ENCODE assay signal across 17 mouse cellular contexts in genomic region chr7:56114148-56114547, GRCm38 (mm10).
DNase-seq lines count a peak whose midpoint lies in the region; ATAC-seq and TF ChIP-seq lines count a peak whose summit lies in the region.
"Had no signal": no experiment of that assay in that cellular context is flagged by ENCODE, and none has a peak within 500 bp of the region (broad histone marks: within the 10 kb centered on the region; RNA-seq: fewer than 3 reads in every experiment).

No protein-coding gene starts in this region.

- ATAC-seq in kidney, embryonic 15.5 days (replicated peaks; ENCODE audit: low FRiP score): no peak
- ATAC-seq in forebrain, embryonic 13.5 days: no peak
- ATAC-seq: forebrain, embryonic 14.5 days; inflammation-experienced regulatory T-cells, adult 6 months had no signal

- TF ChIP-seq CTCF in MEL (IDR thresholded peaks at IDR 0.05 in 2 of 3, conservative IDR thresholded peaks at IDR 0.05 in 1 of 3; ENCODE audit: control insufficient read depth in 1 of 3, insufficient read depth in 1 of 3, low read depth in 2 of 3, low read length in 3 of 3, poor library complexity in 1 of 3, severe bottlenecking in 1 of 3): no peak

- no peak overlapping the region for H3K27ac ChIP-seq in kidney, embryonic 15.5 days
- H3K27ac ChIP-seq in MEL (ENCODE audit: control insufficient read depth, low read depth, low read length): no peak overlapping the region
- no peak overlapping the region for H3K27ac ChIP-seq in forebrain, embryonic 13.5 days
- H3K27ac ChIP-seq: stomach, embryonic 15.5 days had no signal

- no peak overlapping the region for H3K4me2 ChIP-seq in kidney, embryonic 15.5 days
- no peak overlapping the region for H3K4me2 ChIP-seq in forebrain, embryonic 13.5 days
- H3K4me2 ChIP-seq: liver, embryonic 11.5 days; stomach, embryonic 15.5 days had no signal

- TF ChIP-seq POLR2A in MEL (IDR thresholded peaks at IDR 0.05; ENCODE audit: control insufficient read depth in 1 of 2, insufficient read depth in 1 of 2, low read depth in 1 of 2, low read length in 2 of 2, poor library complexity in 1 of 2): no peak

- no peaks in the 10 kb centered on the region for H3K9me3 ChIP-seq in kidney, embryonic 15.5 days (replicated peaks)
- H3K9me3 ChIP-seq in MEL (replicated peaks; ENCODE audit: insufficient read depth, low read length): no peaks in the 10 kb centered on the region
- H3K9me3 ChIP-seq in forebrain, embryonic 13.5 days (replicated peaks): no peaks in the 10 kb centered on the region
- H3K9me3 ChIP-seq: stomach, embryonic 15.5 days had no signal

- H3K36me3 ChIP-seq in kidney, embryonic 15.5 days: peaks cover 44% of the 10 kb centered on the region
- peaks cover 0 to 14% of the 10 kb centered on the region in 2 experiments; a peak in 2 of 4 replicates for H3K36me3 ChIP-seq in MEL (ENCODE audit: control insufficient read depth in 1 of 2, insufficient read depth in 2 of 2, low read length in 2 of 2)
- peaks cover 44% of the 10 kb centered on the region for H3K36me3 ChIP-seq in forebrain, embryonic 13.5 days (ENCODE audit: poor library complexity, severe bottlenecking)

- 76% methylated on average over 1 of the region's 1 CpGs for WGBS in kidney, embryonic 15.5 days
- WGBS in forebrain, embryonic 13.5 days: 96% methylated on average over 1 of the region's 1 CpGs

- no peak for TF ChIP-seq RAD21 in MEL (IDR thresholded peaks at IDR 0.05; ENCODE audit: low read depth, low read length)

- H3K4me1 ChIP-seq in kidney, embryonic 15.5 days: no peaks in the 10 kb centered on the region
- H3K4me1 ChIP-seq in MEL (ENCODE audit: control insufficient read depth in 1 of 2, insufficient read depth in 2 of 2, low read length in 2 of 2): no peaks in the 10 kb centered on the region
- no peaks in the 10 kb centered on the region for H3K4me1 ChIP-seq in forebrain, embryonic 13.5 days
- H3K4me1 ChIP-seq: stomach, embryonic 15.5 days had no signal

- no peaks in the 10 kb centered on the region for H3K79me2 ChIP-seq in MEL (ENCODE audit: control insufficient read depth, insufficient read depth, low read length, poor library complexity)

- no peak overlapping the region for H3K4me3 ChIP-seq in kidney, embryonic 15.5 days (replicated peaks)
- no peak overlapping the region for H3K4me3 ChIP-seq in MEL (ENCODE audit: control insufficient read depth in 1 of 2, insufficient read depth in 1 of 2, low read depth in 2 of 2, low read length in 2 of 2)
- no peak overlapping the region for H3K4me3 ChIP-seq in forebrain, embryonic 13.5 days
- H3K4me3 ChIP-seq: stomach, embryonic 15.5 days had no signal

- no peak overlapping the region for H3K9ac ChIP-seq in kidney, embryonic 15.5 days
- no peak overlapping the region for H3K9ac ChIP-seq in MEL (ENCODE audit: control insufficient read depth, low read depth, low read length, poor library complexity, severe bottlenecking)
- no peak overlapping the region for H3K9ac ChIP-seq in forebrain, embryonic 13.5 days
- H3K9ac ChIP-seq: stomach, embryonic 15.5 days had no signal

- no peak for TF ChIP-seq EP300 in MEL (IDR thresholded peaks at IDR 0.05; ENCODE audit: low read depth in 1 of 2, low read length in 2 of 2)

- DNase-seq in kidney, postnatal 36 days: peak; percentile 22 to 24
- DNase-seq in 416B (ENCODE audit: low read depth) (peak; percentile 95), MEL (ENCODE audit: low read depth, low spot score) (peak; percentile 35)
- DNase-seq in brain, adult 2 months (ENCODE audit: low read depth, low spot score): peak; percentile 78
- no peak for DNase-seq in right cerebral cortex, adult 2 months (ENCODE audit: low spot score in 2 of 2)
- DNase-seq: cerebellum, adult 2 months; heart, postnatal 36 days; layer of hippocampus, adult 9-11 months; lung, postnatal 36 days; midbrain, embryonic 14.5 days; right cerebral cortex, postnatal 14 days had no signal

- H3K27me3 ChIP-seq in kidney, embryonic 15.5 days: no peaks in the 10 kb centered on the region
- H3K27me3 ChIP-seq in MEL (ENCODE audit: control insufficient read depth in 1 of 2, insufficient read depth in 2 of 2, low read length in 2 of 2): no peaks in the 10 kb centered on the region
- H3K27me3 ChIP-seq in forebrain, embryonic 13.5 days: no peaks in the 10 kb centered on the region
- H3K27me3 ChIP-seq: stomach, embryonic 15.5 days had no signal

TF ChIP-seq in MEL, 35 proteins besides CTCF, POLR2A, EP300 and RAD21:
- no peak for TF ChIP-seq MXI1 (IDR thresholded peaks at IDR 0.05; ENCODE audit: low read depth, low read length)
- TF ChIP-seq JUND (IDR thresholded peaks at IDR 0.05; ENCODE audit: low read depth, low read length): no peak
- TF ChIP-seq NELFE (IDR thresholded peaks at IDR 0.05; ENCODE audit: low read depth, low read length): no peak
- no peak for TF ChIP-seq MAX (IDR thresholded peaks at IDR 0.05; ENCODE audit: low read length)
- TF ChIP-seq GATA1 (IDR thresholded peaks at IDR 0.05; ENCODE audit: low read depth, low read length): no peak
- no peak for TF ChIP-seq KAT2A (conservative IDR thresholded peaks at IDR 0.05; ENCODE audit: low read depth, low read length)
- TF ChIP-seq MAFK (IDR thresholded peaks at IDR 0.05; ENCODE audit: borderline replicate concordance, low read depth, low read length): no peak
- no peak for TF ChIP-seq MEF2A (IDR thresholded peaks at IDR 0.05; ENCODE audit: extremely low read depth, insufficient replicate concordance, low read depth, low read length, poor library complexity, severe bottlenecking)
TF ChIP-seq in MEL: peak in this region for 0.

Comparison
In these comparisons a context has a peak if more than half of its experiments do, and no peak if none do; other contexts are left out.
1. DNase-seq: peak in kidney, postnatal 36 days (2 of 2), 416B (single experiment), MEL (single experiment) and brain, adult 2 months (single experiment); none in right cerebral cortex, adult 2 months (0 of 2).